Mouse (Mus musculus) CD4-positive, CD25-positive, alpha-beta regulatory T cell, adult 4 months (primary cell): ENCODE results near the gene Cmtm8. TPM values are rescaled to one million over a fixed set of nuclear protein-coding genes. Genes with fewer than 3 reads are reported as not detected.

Source experiments
- ATAC-seq: one replicate; pipeline ENCODE4 v1.8.0; 2017
- polyA plus RNA-seq, 2 experiments: library from polyadenylated mRNA; unstranded; fragments of 100-300 nt; shearing (Covaris generic); gene quantifications; one replicate each; pipeline ENCODE4 v1.2.1; 2017

The Cmtm8 gene
- not detected for polyA plus RNA-seq

DNA sequence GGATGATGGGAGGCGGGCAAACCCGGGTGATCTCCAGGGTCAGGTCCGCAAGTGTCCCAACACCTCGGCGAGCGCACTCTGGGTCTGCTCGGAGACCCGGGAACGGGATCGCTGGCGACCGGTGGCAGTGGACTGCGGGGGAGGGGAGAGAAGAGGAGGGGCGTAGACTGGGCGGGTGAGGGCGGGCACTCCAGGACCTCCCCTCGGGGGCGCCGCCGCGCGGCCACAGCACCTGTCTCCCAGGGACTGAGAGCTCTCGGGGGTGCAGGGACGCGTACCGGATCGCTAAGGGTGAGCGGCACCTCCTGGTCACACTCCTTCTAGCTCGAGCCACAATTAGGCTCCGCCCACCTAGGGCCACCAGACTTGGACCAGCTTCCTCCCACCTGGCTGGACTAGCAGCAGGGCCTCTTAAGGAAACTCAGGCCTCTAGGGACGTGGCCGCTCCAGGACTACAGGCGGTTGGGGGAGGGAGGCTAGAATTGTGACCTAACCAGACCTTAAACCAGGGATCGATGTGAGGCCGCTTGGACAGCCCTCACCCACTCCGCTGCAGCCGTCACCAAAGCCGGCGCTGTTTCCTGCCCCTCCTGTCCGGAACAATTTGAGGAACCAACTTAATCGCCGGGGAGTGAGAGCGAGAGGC, at the start of gene Cmtm8:
Gene Cmtm8 (minus strand): TSS at position 140 of the 646 bp plus-strand sequence.
- ATAC-seq: peak; percentile 34

DNA sequence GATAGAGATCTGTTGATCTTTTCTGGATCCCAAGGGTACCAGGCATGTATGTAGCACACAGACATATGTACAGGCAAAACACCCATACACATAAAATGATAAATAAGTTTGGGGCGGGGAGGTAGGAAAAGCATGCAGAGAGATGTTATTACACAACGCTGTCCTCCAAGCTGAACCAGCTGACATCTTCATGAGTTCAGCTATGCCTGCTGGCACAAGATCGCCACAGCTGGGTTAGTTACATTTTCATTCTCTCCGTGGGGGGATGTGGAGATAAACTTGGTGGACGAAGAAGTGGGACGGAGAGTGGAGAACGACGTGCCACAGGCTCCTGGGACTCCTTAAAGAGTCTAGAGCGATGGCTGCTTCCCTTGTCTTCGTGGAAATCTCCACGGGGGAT, 49.0 kb upstream of the Cmtm8 start:
- no peak for ATAC-seq

DNA sequence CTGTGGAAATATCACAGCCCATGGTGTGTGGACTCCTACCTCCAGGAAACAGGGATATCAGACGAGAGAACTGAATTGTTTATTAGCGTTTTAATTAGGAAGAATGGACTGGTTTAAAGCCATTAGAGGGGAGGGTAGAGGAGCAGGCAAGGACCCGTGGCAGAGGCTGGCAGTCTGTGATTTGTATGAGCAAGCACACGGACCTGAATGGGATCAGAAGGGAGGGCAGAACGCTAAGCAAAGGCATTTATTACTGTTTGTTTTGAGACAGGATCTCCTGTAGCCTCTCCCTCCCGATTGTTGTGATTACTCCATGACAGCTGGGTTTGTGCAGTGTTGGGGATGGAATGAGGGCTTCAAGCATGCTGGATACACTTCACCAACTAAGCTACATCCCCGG, 46.4 kb upstream of the Cmtm8 start:
- ATAC-seq: no peak

DNA sequence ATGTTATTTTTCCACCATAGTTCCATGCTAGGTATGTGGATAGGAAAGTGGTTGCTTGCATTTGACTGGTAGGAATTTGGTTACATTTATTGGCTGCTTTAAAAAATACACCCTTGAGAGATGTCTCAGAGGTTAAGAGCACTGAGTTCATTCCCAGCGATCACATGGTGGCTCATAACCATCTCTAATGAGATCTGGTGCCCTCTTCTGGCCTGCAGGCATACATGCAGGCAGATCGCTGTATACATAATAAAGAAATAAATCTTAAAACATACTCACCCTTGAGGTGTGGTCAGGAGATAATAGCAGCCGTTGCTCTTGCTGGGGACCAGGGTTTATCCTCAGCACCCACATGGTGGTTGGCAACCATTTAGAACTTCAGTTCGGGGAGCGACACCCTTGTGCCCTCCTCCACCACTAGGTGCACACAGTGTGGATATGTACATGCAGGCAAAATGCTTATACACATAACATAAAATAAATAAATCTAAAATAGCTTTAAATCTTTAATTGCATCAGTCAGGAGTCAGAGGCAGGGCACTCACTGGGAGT, 45.0 kb upstream of the Cmtm8 start:
- no peak for ATAC-seq

DNA sequence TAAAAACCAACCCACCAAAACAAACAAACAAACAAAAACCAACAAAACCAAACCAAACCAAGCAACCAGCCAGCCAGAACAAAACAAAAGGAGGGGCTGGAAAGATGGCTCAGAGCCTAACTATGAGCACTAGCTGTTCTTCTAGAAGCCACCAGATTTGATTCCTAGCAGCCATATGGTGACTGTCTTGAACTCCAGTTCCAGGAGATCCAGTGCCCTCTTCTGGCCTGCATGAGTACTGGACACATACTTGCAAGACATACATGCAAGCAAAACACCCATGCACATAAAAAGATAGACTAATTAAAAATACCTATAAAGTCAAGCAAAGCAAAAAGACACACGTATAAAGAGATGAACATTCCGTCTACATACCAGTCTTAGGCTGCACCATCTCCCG, 43.7 kb upstream of the Cmtm8 start:
- no peak for ATAC-seq

DNA sequence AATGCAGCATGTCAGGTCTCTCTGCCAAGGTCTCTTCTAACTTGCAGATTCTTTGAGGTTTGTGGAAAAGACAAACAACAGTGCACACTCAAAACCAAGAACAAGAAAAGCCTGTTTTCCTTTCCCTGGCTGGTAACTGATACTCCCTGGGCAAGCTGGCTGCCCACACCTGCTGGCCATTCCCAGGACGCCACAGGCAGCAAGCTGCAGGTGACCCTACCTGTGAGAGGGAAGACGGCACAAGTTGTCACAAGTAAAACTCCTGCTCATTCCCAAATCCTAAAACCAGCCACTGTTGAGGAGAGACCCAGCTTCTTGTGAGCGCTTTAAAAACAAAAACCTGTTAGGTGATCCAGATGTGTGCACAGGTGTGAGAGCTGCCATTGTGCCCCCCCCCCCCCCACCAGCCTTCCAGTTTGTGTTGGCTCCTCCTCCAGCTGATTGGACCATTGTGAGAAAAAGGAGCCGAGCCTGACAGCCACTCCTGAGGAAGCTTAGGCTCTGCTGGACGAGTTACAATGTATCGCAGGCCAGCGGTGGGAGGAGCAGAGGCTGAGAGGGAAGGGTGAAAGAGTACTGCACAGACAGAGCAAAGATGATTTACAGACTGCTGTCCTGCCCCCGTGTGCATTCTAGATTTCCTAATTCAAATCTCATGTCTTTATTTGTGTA, 42.2 kb upstream of the Cmtm8 start:
- ATAC-seq: no peak

DNA sequence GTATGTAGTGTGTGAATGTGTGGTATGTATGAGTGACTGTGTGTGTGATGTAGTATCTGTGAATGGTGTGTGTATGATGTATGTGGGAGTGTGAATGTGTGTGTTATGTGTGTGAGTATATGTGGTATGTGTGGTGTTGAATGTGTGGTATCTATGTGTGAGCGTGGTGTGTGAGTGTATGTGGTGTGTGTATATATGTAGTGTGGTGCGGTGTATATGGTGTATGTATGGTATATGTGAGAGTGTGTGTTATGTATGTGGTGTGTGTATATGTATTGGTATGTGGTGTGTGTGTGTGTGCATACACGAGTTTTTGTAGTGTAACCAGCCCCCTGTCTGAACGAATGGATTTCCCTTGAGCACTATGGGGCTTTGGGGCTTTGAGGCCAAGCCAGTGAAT, 41.6 kb upstream of the Cmtm8 start:
- ATAC-seq: no peak

DNA sequence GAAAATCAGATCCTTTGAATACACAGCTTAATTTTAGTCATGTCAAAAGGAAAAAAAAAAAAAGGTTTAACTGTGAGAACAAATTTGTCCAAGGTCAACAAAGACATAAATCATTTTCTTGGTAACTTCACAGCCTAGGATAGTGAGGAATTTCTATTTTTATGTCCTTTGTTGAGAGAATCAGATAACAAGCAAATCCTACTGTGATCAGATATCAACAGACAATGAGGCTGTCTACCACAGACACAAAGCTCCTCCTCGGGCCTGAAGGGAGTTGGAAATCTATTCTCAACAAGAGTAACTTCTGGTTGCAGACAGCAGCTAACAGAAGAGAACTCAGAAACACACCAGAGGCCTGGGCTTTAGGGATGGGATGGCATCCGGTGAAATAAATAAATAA, 38.0 kb upstream of the Cmtm8 start:
- no peak for ATAC-seq

DNA sequence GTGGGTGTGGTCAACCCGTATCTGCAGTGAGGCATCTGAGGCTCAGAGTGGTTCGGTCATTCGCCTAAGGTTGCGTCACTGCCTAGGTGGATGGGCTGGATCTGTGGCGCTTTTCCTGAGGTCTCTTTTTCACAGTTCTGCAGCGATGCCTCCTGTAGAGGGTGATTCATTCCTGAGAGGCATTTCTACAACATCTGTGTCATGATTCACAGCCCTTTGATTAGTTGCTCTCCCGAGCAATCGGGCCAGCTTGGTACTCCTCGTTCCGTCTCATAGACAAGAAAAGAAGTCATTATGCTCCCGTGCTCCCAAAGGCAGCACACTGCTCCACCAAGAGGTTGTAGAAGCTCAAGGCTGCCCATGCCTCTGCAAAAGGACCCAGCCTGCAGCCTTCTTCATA, 11.4 kb upstream of the Cmtm8 start:
- no peak for ATAC-seq

DNA sequence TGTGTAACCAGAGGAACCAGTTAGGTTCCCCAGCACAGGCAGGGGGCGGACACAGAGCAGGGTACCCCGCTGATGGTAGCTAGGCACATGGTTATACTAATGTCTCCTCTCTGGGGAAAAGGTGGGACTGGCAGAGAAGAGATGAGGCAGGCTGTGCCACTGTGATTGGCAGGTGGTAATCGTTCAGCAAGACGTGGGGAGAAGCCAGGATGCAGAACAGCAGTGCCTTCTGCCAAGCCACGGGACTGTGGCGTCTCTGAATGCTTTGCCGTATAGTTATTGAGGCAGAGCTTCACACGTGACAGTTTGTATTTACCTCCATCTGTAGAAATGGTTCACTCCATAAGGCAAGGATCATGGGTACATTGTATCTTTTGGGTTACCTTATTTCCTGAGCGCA, 10.7 kb upstream of the Cmtm8 start:
- no peak for ATAC-seq

DNA sequence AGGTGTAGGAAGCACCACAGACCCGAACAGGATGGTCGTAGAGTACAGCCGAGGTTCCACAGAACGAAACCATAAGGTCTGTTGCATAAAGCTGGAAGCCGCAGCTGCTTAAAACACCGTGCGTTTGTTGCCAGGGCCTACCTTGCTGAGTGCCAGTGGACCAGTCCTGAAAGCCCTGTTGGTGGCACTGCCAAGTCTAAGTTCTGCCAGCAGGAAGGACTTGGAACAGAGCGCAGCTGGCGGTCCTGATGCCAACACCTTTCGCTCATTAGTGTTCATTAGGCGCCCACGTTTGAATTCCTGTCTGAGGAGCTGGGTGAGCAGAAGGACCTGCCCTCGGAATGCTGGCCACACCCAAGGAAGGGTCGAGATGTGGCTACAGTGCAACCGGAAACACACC, 9.4 kb upstream of the Cmtm8 start:
- ATAC-seq: no peak

DNA sequence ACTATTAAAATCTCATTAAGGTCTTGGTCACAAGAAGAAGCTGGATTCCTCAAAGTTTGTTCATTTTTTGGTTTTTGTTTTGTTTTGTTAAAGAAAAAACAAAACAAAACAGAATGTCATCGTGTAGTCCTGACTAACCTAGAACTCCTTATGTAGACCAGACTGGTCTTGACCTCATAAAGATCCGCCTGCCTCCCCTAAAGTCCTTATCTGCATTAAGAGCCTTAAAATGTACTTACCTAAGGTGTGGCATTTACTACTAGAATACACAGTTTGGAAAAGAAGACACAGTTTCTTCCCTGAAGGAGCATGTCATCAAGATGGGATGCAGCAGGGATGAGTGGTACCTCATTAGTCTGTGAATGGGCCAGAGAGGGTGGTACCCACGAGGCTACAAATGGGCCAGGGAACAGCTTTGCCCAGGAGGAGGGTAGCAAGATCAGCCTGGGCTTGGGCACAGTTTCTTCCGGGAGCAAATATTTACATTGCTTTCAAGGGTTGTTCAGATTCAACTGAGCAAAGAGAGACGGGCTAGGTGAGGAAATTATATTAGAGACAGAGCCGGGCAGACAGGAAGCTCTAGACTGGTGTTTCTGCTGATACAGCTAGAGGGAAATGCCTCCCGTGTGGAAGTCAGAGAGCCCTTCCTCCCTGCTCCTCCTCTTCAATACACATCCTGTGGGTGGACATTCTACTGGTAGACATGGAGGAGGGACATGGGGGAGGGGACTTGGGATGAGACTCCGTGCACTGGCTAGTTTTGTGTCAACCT, 7.6 kb upstream of the Cmtm8 start:
- ATAC-seq: no peak

DNA sequence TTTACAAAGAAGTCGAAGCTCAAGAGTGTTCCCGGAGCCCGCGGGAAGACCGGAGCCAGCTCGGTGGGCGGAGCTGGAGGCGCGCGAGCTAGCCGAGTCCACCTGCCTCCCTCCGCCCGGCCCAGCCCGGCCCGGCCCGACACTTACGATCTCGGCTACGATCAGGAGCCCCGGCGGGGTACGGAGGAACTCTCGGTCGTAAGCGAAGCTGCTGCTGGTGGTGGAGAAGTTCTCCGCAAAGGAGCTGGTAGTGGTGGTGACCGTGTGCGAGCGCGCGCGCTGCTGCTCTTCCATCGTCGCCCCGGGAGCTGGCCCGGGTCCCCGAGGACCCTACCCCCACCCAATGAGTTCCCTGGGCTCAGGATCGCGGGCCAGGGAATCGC, 331 bp downstream of the Cmtm8 start:
- no peak for ATAC-seq

DNA sequence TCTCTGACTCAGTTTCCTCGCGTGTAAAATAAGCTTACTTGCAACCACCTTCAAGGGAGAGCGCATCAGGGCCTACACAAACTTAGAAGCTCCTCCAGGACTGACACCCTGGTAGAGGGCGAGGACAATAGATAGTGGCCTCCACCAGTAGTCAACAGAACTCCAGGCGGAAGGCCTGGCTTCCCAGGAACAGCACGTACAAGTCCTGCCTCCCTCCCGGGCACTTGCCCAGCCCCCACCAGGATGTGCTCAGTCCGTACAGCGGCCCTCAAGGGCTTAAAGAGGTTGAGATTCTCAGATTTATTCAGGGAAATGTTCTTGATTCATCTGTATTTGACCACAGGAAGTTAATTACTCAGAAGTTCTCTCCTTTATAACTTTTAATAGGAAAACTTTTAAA, 1.1 kb downstream of the Cmtm8 start:
- no peak for ATAC-seq

DNA sequence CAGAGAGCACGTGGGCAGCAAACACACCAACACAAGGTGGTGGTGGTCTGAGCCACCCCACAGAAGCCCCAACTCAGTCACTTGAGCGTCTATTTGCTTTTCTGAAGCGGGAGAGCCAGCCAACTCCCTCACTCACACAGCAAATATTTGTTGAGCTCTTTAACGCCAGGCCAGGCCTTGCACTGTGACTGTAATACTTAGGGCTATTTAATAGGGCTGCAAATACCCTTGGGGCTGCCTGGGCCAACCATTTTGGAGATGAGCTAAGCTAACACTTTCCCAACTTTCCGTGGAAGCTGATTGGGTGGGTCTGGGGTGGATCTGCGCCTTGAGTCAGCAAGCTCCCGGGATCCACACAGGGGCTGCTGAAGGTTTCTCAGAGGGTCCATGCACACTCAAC, 1.7 kb downstream of the Cmtm8 start:
- ATAC-seq: no peak

DNA sequence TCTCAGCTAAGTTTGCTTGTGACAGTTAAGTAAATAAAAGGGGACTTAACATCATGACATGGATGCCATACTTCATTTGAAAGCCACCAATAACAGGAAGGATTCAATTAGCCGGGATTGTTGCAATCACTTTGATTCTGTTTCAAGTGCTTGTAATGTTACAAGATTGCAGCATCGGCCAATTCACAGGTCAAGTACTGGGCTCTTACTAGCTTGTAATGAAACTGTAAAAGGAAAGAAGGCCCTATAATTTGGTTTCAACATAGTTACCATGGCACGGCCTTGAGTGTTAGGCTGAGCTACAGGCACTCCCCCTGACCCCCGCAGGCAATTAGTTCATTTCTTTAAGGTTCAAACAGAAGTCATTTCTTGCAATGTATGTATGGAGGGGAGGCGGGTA, 5.1 kb downstream of the Cmtm8 start:
- no peak for ATAC-seq

DNA sequence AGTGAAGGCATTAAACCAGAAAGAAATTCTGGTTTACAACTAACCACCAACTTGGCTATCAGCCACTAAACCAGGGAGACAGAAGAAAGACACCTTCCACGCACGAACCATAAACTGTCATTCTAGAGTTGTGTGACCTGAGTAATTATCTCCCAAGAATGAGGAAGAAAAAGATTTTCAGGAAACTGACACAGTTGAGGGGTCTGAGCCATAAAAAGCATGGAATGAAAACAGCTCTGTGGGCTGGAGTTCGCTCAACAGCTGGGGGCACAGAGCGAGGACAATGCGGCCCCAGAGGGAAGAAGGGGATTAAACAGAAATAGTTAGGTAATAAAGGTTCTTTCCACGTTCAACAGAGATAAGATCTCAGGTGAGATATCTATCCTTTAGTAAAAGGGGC, 12.4 kb downstream of the Cmtm8 start:
- ATAC-seq: no peak

DNA sequence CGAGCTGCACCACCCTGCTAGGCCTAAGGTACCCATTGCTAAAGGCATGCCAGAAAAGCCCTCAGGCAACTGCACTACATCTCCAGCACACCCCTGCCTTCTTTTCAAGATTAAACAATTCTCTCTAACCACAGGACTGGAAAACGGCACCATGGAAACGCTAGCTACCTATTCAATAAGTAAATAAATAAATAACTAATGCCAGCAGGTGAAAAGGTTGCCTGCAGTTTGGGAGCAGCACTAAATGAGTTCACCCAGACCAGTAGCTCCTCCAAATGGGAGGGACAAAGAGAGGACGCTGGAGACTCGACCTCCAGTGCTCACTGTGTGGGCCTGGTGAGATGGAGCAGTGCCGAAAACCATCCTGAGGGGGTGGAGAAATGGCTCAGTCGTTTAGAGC, 13.6 kb downstream of the Cmtm8 start:
- no peak for ATAC-seq

DNA sequence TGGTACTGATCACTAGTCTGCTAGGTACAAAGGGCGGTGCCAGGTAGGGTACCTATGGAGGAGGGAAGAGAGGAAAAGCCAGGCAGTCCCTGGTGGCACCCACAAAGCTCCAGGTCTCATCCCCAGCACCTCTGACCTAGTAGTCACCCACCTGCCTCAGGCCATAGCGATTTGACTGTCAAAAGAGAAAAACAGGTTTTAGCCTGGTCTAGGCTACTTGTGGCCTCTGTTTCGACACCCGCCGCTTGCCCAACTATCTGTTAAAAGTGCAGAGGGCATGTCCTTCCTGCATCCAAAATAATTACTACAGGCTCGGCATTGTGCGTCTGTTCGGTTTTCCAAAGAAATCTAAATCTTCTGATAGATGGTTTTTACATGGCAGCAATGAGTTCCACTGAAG, 14.3 kb downstream of the Cmtm8 start:
- ATAC-seq: no peak

DNA sequence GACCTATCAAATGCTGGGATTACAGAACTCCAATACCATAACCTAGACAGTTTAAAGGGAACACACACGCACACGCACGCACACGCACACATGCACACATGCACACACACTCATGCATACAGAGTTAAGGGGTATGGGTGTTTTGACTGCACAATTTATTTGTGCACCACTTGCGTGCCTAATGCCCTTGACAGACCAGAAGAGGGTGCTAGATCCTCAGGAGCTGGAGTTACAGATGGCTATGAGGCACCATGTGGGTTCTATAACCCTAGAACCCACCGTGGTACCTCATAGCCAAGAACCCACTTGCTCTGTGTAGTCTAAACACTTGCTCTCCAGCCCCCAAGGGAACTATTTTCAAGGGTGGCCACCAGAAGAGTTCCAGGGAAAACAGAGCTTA, 15.6 kb downstream of the Cmtm8 start:
- no peak for ATAC-seq

DNA sequence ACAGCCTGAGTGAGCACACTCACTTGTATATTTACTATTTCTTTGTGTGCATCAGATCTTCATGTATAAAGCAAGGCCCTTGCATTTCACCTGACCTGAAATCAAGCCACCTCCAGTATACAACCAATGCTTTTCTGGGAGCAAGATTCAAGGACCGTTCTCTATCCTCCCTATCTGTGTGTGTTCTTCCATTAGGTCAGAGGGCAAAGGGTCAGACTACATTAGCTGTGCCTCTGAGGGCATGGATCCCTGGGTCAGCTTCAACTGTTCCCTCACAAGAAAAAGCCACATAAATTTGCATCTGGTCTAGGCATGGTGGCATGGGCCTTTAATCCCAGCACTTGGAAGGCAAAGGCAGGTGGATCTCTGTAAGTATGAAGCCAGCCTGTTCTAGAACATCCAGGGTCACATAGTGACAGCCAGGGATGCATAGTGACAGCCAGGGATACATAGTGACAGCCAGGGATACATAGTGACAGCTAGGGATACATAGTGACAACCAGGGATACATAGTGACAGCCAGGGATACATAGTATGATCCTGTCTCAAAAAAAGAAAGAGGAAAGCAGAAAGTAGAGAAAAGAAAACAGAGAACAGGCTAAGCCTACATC, 16.6 kb downstream of the Cmtm8 start:
- no peak for ATAC-seq

DNA sequence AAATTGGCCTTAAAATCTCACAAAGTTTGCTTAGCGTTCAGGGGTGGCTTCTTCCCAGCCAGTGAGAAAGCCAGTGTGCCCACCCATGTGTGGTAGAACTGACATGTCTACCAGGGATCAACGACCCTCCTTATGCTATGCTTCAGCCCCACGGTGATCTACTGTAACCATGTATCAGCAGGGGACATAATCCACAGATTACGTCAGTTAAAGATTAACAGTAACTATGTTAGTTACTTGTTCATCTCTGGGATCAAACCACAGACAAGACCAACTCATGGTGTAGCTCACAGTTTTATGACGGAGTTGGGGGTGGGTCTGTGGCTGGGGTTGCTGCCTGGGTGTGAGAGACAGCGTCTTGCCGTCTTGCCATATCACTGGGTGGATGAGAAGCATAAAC, 19.8 kb downstream of the Cmtm8 start:
- ATAC-seq: no peak

DNA sequence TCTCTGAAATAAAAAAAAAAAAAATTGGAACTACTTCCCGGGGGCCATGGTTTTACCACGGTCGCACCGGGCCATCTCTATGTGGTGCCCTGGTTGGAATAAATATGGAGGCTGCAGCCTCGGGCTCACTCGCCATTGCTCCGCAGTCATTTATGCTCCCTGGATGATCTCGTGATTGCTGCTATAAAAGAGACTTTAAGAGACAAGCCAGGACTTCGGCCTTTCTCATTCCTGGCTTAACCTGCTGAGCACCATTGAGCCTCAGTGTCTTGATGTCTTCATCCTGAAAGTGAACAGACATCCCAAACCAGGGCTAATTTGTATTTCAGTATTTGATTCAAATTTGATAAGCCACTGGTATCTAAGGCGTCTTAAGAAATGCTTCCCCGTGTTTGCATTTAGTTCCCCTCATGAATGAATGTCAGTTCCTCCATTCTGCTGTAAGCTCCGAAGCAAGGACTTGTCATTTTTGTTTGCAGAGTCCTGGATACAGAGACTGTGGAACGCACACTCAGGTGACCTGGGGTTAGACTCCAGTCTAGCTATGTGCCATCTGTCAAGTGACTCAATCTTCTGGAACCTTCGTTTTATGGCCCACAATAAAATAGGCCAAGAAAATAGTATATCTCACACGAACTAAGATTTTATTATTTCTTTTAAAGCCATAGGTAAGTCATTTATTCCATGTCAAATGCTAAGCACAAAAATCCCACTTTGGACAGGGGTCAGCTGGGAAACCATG, 22.2 kb downstream of the Cmtm8 start:
- ATAC-seq: no peak
